Mouse (Mus musculus): ENCODE data around the gene Cdc42bpb.
A peak's percentile ranks its signal among the peaks of the same experiment; 100 is the strongest.

- TF ChIP-seq EP300 (IDR thresholded peaks at IDR 0.05; ENCODE audit: low read depth) (no peak), CTCF (IDR thresholded peaks at IDR 0.05; ENCODE audit: low read depth) (peak; percentile 31)
Observed at GRCm38 (mm10) chr12:111328360-111328759, 49.2 kb downstream of the Cdc42bpb start.
